Mouse (Mus musculus) intestine, postnatal 0 days (tissue): Measurements from ENCODE around the gene Ptpn6. TPM values are rescaled to one million over a fixed set of nuclear protein-coding genes. Genes with fewer than 3 reads are reported as not detected.

Experiments used
- ATAC-seq: fragments of 200-750 bp; cut with Nextera tagmentation; 2 replicates; pipeline ENCODE4 v1.8.0; 2017; ENCODE audit warnings: mild to moderate bottlenecking, moderate TSS enrichment, moderate library complexity
- H3K27ac ChIP-seq: fragments of 300-500 bp; sonication (generic); 2 replicates; pipeline ENCODE4 v1.5.1; 2014; ENCODE audit warnings: mild to moderate bottlenecking, low read depth, low read length, moderate library complexity
- H3K27me3 ChIP-seq: fragments of 300-500 bp; sonication (generic); replicated peaks from 2 replicates; pipeline ENCODE4 v1.6.1; 2014; ENCODE audit warnings: low read length, mixed read lengths; ENCODE audit not compliant: control insufficient read depth, insufficient read depth
- H3K36me3 ChIP-seq: fragments of 300-500 bp; sonication (generic); 2 replicates; pipeline ENCODE4 v1.6.1; 2014; ENCODE audit warnings: mild to moderate bottlenecking, moderate library complexity; ENCODE audit not compliant: control insufficient read depth, insufficient read depth
- H3K4me1 ChIP-seq: fragments of 300-500 bp; sonication (generic); replicated peaks from 2 replicates; pipeline ENCODE4 v1.6.1; 2014; ENCODE audit warnings: antibody characterized with exemption, low read length, mixed read lengths; ENCODE audit not compliant: control insufficient read depth, insufficient read depth
- H3K4me2 ChIP-seq: fragments of 300-500 bp; sonication (generic); replicated peaks from 2 replicates; pipeline ENCODE4 v1.6.1; 2014; ENCODE audit warnings: low read depth, mild to moderate bottlenecking, moderate library complexity
- H3K4me3 ChIP-seq: fragments of 300-500 bp; sonication (generic); 2 replicates; pipeline ENCODE4 v1.5.1; 2014; ENCODE audit warnings: low read depth, low read length
- H3K9ac ChIP-seq: fragments of 300-500 bp; sonication (generic); 2 replicates; pipeline ENCODE4 v1.6.1; 2014; ENCODE audit warnings: mild to moderate bottlenecking, low read depth, low read length
- H3K9me3 ChIP-seq: fragments of 300-500 bp; sonication (generic); 2 replicates; pipeline ENCODE4 v1.6.1; 2016; ENCODE audit warnings: mixed run types; ENCODE audit not compliant: control insufficient read depth
- CTCF ChIP-seq: sonication (generic); IDR thresholded peaks from 2 replicates; pipeline ENCODE4 v1.5.1; 2016; ENCODE audit warnings: low read depth, mild to moderate bottlenecking, control low read depth, antibody characterized with exemption, moderate library complexity
- WGBS: fragments of 180-500 bp; shearing (Covaris S2); extraction: QIAGEN DNeasy Blood & Tissue Kit; methylation state at CpG from one replicate; pipeline ENCODE4 v1.1.7; 2014; 5-methylcytosine and 5-hydroxymethylcytosine counted together
- polyA plus RNA-seq: library from polyadenylated mRNA; unstranded; fragments of >200 nt; fragmentation: Nextera tagmentation; extraction: Ambion mirVana; gene quantifications from 2 replicates; pipeline ENCODE4 v1.2.1, GENCODE M21; 2015

The Ptpn6 gene
- polyA plus RNA-seq, 1 experiment from 2014 or later = 17.4 TPM

- Histone ChIP-seq H3K9ac (no peak overlapping the region), H3K4me2 (no peak overlapping the region), H3K27ac (peak overlapping the region; percentile 74), H3K4me3 (no peak overlapping the region), H3K36me3 (peaks cover 62% of the 10 kb centered on the region), H3K27me3 (no peaks in the 10 kb centered on the region), H3K9me3 (no peaks in the 10 kb centered on the region), H3K4me1 (no peaks in the 10 kb centered on the region)
- ATAC-seq = peak; percentile 77
- TF ChIP-seq CTCF = no peak
- WGBS = 65% methylated on average over 11 of the region's 11 CpGs
These were observed 38.4 kb downstream of the Ptpn6 start for GRCm38 (mm10) chr6:124699962-124700610.

GRCm38 (mm10) chr6:124699366-124699765 lies 39.1 kb downstream of the Ptpn6 start:
- Histone ChIP-seq H3K4me1 (no peaks in the 10 kb centered on the region), H3K4me2 (no peak overlapping the region), H3K9ac (no peak overlapping the region), H3K9me3 (no peaks in the 10 kb centered on the region), H3K4me3 (no peak overlapping the region), H3K27ac (peak overlapping the region; percentile 74), H3K27me3 (no peaks in the 10 kb centered on the region), H3K36me3 (peaks cover 55% of the 10 kb centered on the region)
- no peak for TF ChIP-seq CTCF
- 91% methylated on average over 4 of the region's 4 CpGs for WGBS
- no peak for ATAC-seq

- Histone ChIP-seq H3K4me3 (no peak overlapping the region), H3K27ac (peak overlapping the region; percentile 74; the same call in 1 of the 2 replicates), H3K4me2 (no peak overlapping the region), H3K9ac (no peak overlapping the region), H3K4me1 (no peaks in the 10 kb centered on the region), H3K27me3 (no peaks in the 10 kb centered on the region), H3K9me3 (no peaks in the 10 kb centered on the region), H3K36me3 (peaks cover 50% of the 10 kb centered on the region)
- TF ChIP-seq CTCF = no peak
- no peak for ATAC-seq
- 58% methylated on average over 6 of the region's 6 CpGs for WGBS
These were observed 39.8 kb downstream of the Ptpn6 start for GRCm38 (mm10) chr6:124698751-124699150.

- WGBS = 86% methylated on average over 7 of the region's 7 CpGs
- H3K9ac ChIP-seq = no peak overlapping the region
- H3K27ac ChIP-seq = 0 out of 2 replicates have a peak overlapping the region, but pooled peaks have one; percentile 8
- peaks cover 28% of the 10 kb centered on the region for H3K36me3 ChIP-seq
- TF ChIP-seq CTCF = no peak
- no peak overlapping the region for H3K4me2 ChIP-seq
- no peak overlapping the region for H3K4me3 ChIP-seq
- H3K27me3 ChIP-seq = no peaks in the 10 kb centered on the region
- no peaks in the 10 kb centered on the region for H3K9me3 ChIP-seq
- no peaks in the 10 kb centered on the region for H3K4me1 ChIP-seq
- ATAC-seq = no peak
These were observed 41.9 kb downstream of the Ptpn6 start for GRCm38 (mm10) chr6:124696441-124697150.

- H3K27ac ChIP-seq = peak overlapping the region; percentile 77
- peaks cover 11% of the 10 kb centered on the region for H3K36me3 ChIP-seq
- H3K4me1 ChIP-seq = no peaks in the 10 kb centered on the region
- H3K9ac ChIP-seq = no peak overlapping the region
- peak; percentile 73 for ATAC-seq
- no peaks in the 10 kb centered on the region for H3K27me3 ChIP-seq
- 51% methylated on average over 15 of the region's 15 CpGs for WGBS
- no peak overlapping the region for H3K4me3 ChIP-seq
- no peak for TF ChIP-seq CTCF
- no peaks in the 10 kb centered on the region for H3K9me3 ChIP-seq
- peak overlapping the region; percentile 18 for H3K4me2 ChIP-seq
These were observed 44.2 kb downstream of the Ptpn6 start for GRCm38 (mm10) chr6:124694166-124694955.

GRCm38 (mm10) chr6:124693243-124693981 lies 45.1 kb downstream of the Ptpn6 start:
- no peak overlapping the region; the same call in 1 of the 2 replicates for H3K4me2 ChIP-seq
- WGBS = 34% methylated on average over 15 of the region's 15 CpGs
- peak; percentile 53 for ATAC-seq
- peak overlapping the region; percentile 77 for H3K27ac ChIP-seq
- H3K4me1 ChIP-seq = no peaks in the 10 kb centered on the region
- no peaks in the 10 kb centered on the region for H3K9me3 ChIP-seq
- H3K9ac ChIP-seq = no peak overlapping the region
- H3K4me3 ChIP-seq = no peak overlapping the region
- H3K36me3 ChIP-seq = peaks cover 5% of the 10 kb centered on the region
- no peaks in the 10 kb centered on the region for H3K27me3 ChIP-seq
- peak; percentile 28; the same call in 1 of the 2 replicates for TF ChIP-seq CTCF
